Mouse (Mus musculus) stomach, postnatal 0 days (tissue): ENCODE measurements around the gene Calm3.

ENCODE experiments used
- CTCF ChIP-seq: IDR thresholded peaks from 2 replicates; pipeline ENCODE4 v1.5.1; 2016; ENCODE audit warnings: antibody characterized with exemption, low read depth, mild to moderate bottlenecking, moderate library complexity
- EP300 ChIP-seq: optimal IDR thresholded peaks from 2 replicates; pipeline ENCODE3; 2016; ENCODE audit warnings: antibody characterized with exemption

DNA sequence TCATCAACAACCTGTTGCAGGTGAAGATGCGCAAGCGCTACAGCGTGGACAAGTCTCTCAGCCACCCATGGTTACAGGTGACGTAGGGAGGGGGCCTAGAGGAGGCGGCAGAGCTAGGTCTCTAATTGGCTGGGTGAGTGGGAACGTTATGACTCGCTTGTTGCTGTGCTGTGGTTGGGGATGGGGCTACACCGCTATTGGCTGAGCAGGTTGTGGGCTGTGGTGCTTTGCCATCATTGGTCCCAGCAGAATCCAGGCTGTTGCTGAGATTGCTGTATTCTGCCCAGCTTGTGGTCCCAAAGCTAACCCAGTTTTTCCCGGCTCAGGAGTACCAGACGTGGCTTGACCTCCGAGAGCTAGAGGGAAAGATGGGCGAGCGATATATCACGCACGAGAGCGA lies 54.4 kb downstream of the Calm3 start:
- TF ChIP-seq CTCF: no peak
- TF ChIP-seq EP300: no peak
